Mouse (Mus musculus) bone marrow macrophage, adult 2 months (primary cell): ENCODE data around the gene Rcc1l.

ENCODE experiments used
- CTCF ChIP-seq: IDR thresholded peaks from 2 replicates; pipeline ENCODE4 v1.5.1; 2012; ENCODE audit warnings: low read depth, mild to moderate bottlenecking, low read length, moderate library complexity
- POLR2A ChIP-seq: IDR thresholded peaks from 2 replicates; pipeline ENCODE4 v1.6.1; 2012; ENCODE audit warnings: mild to moderate bottlenecking, low read depth, low read length, borderline replicate concordance

DNA sequence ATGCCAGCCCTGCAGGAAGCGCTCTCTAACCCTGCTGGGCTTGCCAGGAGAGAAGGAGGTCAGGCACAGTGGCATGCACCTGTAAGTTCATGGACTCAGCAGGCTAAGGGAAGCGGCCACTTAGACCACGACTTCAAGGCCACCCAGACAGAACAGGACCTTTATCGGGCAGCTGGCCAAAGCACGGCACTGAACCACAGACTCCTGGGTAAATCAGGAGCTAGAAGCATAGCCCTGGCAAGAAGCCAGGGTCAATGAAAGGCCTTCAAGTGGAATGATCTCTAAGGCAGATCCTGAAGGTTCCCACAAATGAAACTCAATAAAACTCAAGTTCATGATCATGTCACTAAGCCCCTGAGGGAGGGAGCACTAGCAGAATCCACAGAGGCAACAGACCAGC, 11.9 kb downstream of the Rcc1l start:
- no peak for TF ChIP-seq POLR2A
- TF ChIP-seq CTCF: no peak
